Mouse (Mus musculus) embryonic facial prominence, embryonic 13.5 days (tissue): ENCODE data around the gene 1700019N19Rik. TPM values are rescaled to one million over a fixed set of nuclear protein-coding genes. Genes with fewer than 3 reads are reported as not detected.

Experiments used
- ATAC-seq: fragments of 200-750 bp; cut with Nextera tagmentation; 2 replicates; pipeline ENCODE4 v1.8.0; 2017; ENCODE audit warnings: low read depth; ENCODE audit not compliant: insufficient number of reproducible peaks, insufficient read depth, low FRiP score, low TSS enrichment
- H3K27ac ChIP-seq: fragments of 300-500 bp; sonication (generic); 2 replicates; pipeline ENCODE4 v1.5.1; 2015; ENCODE audit warnings: moderate library complexity, mild to moderate bottlenecking, inconsistent platforms
- H3K27me3 ChIP-seq: fragments of 300-500 bp; sonication (generic); 2 replicates; pipeline ENCODE4 v1.6.1; 2015; ENCODE audit warnings: mild to moderate bottlenecking, inconsistent platforms
- H3K36me3 ChIP-seq: fragments of 300-500 bp; sonication (generic); 2 replicates; pipeline ENCODE4 v1.6.1; 2015; ENCODE audit warnings: mild to moderate bottlenecking, inconsistent platforms
- H3K4me1 ChIP-seq: fragments of 300-500 bp; sonication (generic); 2 replicates; pipeline ENCODE4 v1.6.1; 2015; ENCODE audit warnings: inconsistent platforms
- H3K4me2 ChIP-seq: fragments of 300-500 bp; sonication (generic); 2 replicates; pipeline ENCODE4 v1.6.1; 2015; ENCODE audit warnings: moderate library complexity, mild to moderate bottlenecking, inconsistent platforms
- H3K4me3 ChIP-seq: fragments of 300-500 bp; sonication (generic); 2 replicates; pipeline ENCODE4 v1.5.1; 2015; ENCODE audit warnings: mild to moderate bottlenecking, inconsistent platforms
- H3K9ac ChIP-seq: fragments of 300-500 bp; sonication (generic); 2 replicates; pipeline ENCODE4 v1.6.1; 2015; ENCODE audit warnings: mild to moderate bottlenecking, inconsistent platforms
- H3K9me3 ChIP-seq: fragments of 300-500 bp; sonication (generic); 2 replicates; pipeline ENCODE4 v1.6.1; 2016; ENCODE audit warnings: inconsistent platforms
- WGBS: fragments of 180-500 bp; shearing (Covaris S2); methylation state at CpG from one replicate; pipeline ENCODE4 v1.1.7; 2015; ENCODE audit warnings: mixed read lengths; 5-methylcytosine and 5-hydroxymethylcytosine counted together
- polyA plus RNA-seq: library from polyadenylated mRNA; unstranded; fragments of >200 nt; fragmentation: Nextera tagmentation; extraction: Ambion mirVana; gene quantifications from 2 replicates; pipeline ENCODE4 v1.2.1, GENCODE M21; 2015

1700019N19Rik gene
- polyA plus RNA-seq, 1 experiment from 2014 or later = not detected

DNA sequence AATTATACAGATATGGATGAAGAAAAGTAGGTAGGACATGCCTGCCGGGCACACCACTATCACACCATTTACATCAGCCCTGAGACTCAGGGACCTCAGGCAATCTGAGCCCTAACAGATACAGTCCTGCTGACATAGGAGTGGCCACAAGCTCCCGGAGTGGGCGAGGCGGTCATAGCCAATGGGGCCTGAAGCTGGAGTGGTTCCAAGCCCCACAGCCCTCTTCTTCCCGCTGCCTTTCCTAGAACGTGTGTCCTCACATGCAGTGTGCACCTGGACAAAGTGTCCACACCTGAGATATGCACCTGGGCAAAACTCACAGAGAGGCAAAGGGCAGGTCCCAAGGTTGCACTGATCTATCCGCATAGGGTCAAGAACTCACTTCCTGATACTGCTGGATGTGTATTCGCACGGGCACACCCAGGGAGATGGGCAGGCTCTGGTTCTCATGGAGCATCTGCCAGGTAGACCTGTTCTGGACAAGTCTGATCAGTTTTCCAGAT is 46.7 kb downstream of the 1700019N19Rik start:
- H3K27me3 ChIP-seq = no peaks in the 10 kb centered on the region
- no peak for ATAC-seq
- H3K4me3 ChIP-seq = no peak overlapping the region
- no peak overlapping the region for H3K27ac ChIP-seq
- no peaks in the 10 kb centered on the region for H3K4me1 ChIP-seq
- no peak overlapping the region for H3K4me2 ChIP-seq
- H3K9ac ChIP-seq = no peak overlapping the region
- no peaks in the 10 kb centered on the region for H3K36me3 ChIP-seq
- no peaks in the 10 kb centered on the region for H3K9me3 ChIP-seq
- 84% methylated on average over 9 of the region's 9 CpGs for WGBS

DNA sequence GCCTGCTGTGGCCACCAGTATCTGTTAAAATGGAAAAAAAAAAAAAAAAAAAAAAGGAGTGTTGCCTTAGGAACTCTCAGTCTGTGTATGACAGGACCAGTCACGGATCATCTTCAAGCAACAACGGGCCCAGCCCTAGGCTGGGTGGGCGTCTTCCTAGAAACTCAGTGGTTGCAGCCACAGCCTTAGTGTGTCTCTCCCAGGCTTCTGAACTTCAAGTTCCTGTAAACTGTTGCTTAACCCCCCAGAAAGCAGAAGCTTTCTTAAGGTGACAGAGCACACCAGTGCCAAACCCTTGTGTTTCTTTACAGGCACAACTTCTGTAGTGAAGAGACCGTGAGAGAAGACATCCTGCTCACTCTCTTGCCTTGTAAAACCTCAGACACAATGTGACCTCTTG is 50.5 kb downstream of the 1700019N19Rik start:
- Histone ChIP-seq H3K4me2 (no peak overlapping the region), H3K4me3 (no peak overlapping the region), H3K27ac (no peak overlapping the region), H3K9me3 (no peaks in the 10 kb centered on the region), H3K36me3 (no peaks in the 10 kb centered on the region), H3K4me1 (no peaks in the 10 kb centered on the region), H3K9ac (no peak overlapping the region), H3K27me3 (no peaks in the 10 kb centered on the region)
- WGBS = 75% methylated on average over 4 of the region's 4 CpGs
- ATAC-seq = no peak

DNA sequence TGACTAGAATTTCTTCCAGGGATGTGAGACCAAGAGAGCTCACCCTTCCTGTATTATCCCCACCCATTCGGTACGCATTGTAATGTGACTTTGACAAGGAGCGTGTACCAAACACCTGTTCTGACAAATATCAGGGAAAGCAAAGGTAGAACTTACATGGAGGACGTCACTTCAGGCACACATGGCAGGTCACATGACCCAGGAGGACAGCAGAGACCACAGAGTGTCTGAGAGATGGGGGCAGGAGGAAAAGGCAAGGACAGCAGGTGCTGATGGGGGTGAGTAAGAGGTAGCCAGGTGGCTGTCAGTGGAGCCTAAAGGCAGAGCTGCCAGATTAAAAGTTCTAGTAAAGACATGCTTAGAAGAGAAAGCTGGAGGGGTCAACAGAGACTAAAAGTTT is 51.5 kb downstream of the 1700019N19Rik start:
- no peaks in the 10 kb centered on the region for H3K27me3 ChIP-seq
- H3K9ac ChIP-seq = no peak overlapping the region
- no peaks in the 10 kb centered on the region for H3K4me1 ChIP-seq
- H3K4me3 ChIP-seq = no peak overlapping the region
- H3K4me2 ChIP-seq = no peak overlapping the region
- H3K9me3 ChIP-seq = no peaks in the 10 kb centered on the region
- ATAC-seq = no peak
- no peak overlapping the region for H3K27ac ChIP-seq
- 81% methylated on average over 4 of the region's 4 CpGs for WGBS
- H3K36me3 ChIP-seq = no peaks in the 10 kb centered on the region

DNA sequence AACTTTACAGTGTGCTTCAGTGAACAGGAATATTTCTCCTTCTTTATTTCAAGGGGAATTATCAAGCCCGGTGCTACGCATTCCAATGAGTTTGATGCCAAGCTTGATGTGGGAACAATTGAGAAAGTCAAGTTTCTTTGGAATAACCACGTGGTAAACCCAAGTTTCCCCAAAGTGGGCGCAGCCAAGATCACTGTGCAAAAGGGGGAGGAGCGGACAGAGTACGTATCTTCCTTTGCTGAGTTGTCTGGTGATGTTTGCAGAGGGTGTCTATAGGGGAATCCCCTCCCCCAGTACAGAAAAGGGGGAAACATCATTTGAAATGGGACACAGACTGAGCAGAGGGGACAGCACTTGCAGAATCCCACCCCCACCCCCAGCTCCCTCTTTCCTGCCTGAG is 53.2 kb downstream of the 1700019N19Rik start:
- 69% methylated on average over 6 of the region's 6 CpGs for WGBS
- H3K4me2 ChIP-seq = no peak overlapping the region
- no peaks in the 10 kb centered on the region for H3K27me3 ChIP-seq
- no peak overlapping the region for H3K9ac ChIP-seq
- no peaks in the 10 kb centered on the region for H3K9me3 ChIP-seq
- no peaks in the 10 kb centered on the region for H3K4me1 ChIP-seq
- ATAC-seq = no peak
- no peaks in the 10 kb centered on the region for H3K36me3 ChIP-seq
- H3K4me3 ChIP-seq = no peak overlapping the region
- no peak overlapping the region for H3K27ac ChIP-seq

DNA sequence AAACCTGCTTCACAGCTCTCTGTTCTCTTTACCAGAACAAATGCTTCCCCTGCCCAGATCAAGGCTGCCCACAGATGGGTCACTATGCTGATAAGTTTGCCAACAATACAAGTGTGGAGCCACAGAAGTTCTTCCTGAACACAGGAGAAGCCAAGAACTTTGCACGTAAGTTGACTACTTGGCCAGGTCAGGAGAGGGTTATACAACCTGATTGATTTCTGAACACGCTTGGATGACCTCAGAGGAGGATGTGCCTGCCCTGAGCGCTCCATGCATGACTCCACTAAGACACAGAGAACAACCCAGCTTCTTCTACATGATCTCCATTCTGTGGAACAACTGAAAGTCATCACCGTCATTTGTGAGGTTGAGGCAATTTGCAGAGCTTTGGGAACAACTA is 56.1 kb downstream of the 1700019N19Rik start:
- Histone ChIP-seq H3K4me2 (no peak overlapping the region), H3K4me1 (no peaks in the 10 kb centered on the region), H3K27ac (no peak overlapping the region), H3K9me3 (no peaks in the 10 kb centered on the region), H3K27me3 (no peaks in the 10 kb centered on the region), H3K9ac (no peak overlapping the region), H3K36me3 (no peaks in the 10 kb centered on the region), H3K4me3 (no peak overlapping the region)
- no peak for ATAC-seq
- WGBS = 87% methylated on average over 4 of the region's 4 CpGs

Other genes with a start within 250 kb of the 1700019N19Rik start
- gene Pnlip, start 142.0 kb downstream of the 1700019N19Rik start, polyA plus RNA-seq = not detected in 2 replicates
- gene Pnliprp1, start 65.6 kb downstream of the 1700019N19Rik start, polyA plus RNA-seq = 3.1 TPM in 1 of 2 replicates, not detected in the other
- not detected in 2 replicates for gene Pnliprp2, start 34.7 kb downstream of the 1700019N19Rik start, polyA plus RNA-seq
- gene Eno4, start 149.0 kb upstream of the 1700019N19Rik start, polyA plus RNA-seq = 0.24 and 0.26 TPM in 2 replicates
- 3.8 and 4.7 TPM in 2 replicates for gene Hspa12a, start 149.2 kb upstream of the 1700019N19Rik start, polyA plus RNA-seq